Mouse (Mus musculus): ENCODE measurements around the gene Gm10273. TPM values are rescaled to one million over a fixed set of nuclear protein-coding genes. Genes with fewer than 3 reads are reported as not detected.

Gene Gm10273
- 1 to 10 TPM; 3.9 to 5.1 TPM for total RNA-seq (2023)

DNA sequence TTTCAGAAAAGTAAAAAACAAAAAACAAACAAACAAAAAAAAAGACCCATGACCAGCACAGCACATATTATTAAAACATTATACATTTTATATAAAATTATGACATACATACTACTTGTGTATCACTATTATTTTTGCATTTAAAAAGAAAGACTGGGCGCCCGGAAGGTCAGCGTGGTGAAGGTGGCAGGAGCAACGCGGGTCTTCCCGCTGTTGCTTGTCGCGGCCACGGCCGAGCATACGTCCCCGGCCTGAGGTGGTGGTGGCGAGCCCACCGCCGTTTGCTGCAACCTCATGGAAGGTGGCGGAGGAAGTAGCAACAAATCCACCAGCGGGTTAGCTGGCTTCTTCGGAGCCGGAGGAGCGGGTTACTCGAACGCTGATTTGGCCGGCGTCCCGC lies at the start of gene Gm10273:
Gene Gm10273 (plus strand): TSS at position 172 of the 400 bp plus-strand sequence.

GRCm38 (mm10) chr10:59402899-59403792 lies 7.7 kb downstream of the Gm10273 start, which contains the start of gene Pla2g12b:
Gene Pla2g12b, plus strand, starts transcription at chr10:59403660.

DNA sequence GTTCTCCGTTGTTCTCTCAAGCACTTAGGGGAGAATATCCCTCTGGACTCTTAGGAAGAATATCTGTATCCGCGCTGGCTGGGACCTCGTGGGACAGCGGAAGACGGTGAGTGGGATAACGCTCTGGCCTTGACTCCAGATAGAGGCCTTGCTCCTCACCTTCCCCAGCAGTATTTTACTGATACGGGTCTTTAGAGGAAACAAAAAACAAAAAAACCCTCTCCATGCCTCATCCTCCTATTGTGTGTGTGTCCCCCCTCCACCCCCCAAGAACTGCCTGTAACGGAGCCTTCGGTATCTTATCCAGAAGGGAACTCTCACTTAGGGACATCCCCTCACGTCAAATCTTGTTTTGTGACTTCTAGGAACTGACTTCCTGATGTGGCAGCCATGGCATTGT lies 46.3 kb downstream of the Gm10273 start, which contains the start of gene Oit3:
Gene Oit3 (minus strand): TSS at position 44 of the 400 bp plus-strand sequence.

Other genes starting within 250 kb of the Gm10273 start
- gene Sept10, start 173.8 kb upstream of the Gm10273 start, total RNA-seq (2023) = 10 to 100 TPM; 12.7 to 16.4 TPM
- 10 to 100 TPM; 23.3 to 34.3 TPM for gene Sowahc, start 173.7 kb upstream of the Gm10273 start, total RNA-seq (2023)
- 1 to 10 TPM; 5.7 to 6.9 TPM for gene P4ha1, start 72.3 kb upstream of the Gm10273 start, total RNA-seq (2023)
- not detected for gene Pla2g12b, start 8.0 kb downstream of the Gm10273 start, total RNA-seq (2023)
- under 1 TPM; 0.16 to 0.26 TPM for gene Oit3, start 46.1 kb downstream of the Gm10273 start, total RNA-seq (2023)
- not detected for gene Gm10322, start 220.4 kb downstream of the Gm10273 start, total RNA-seq (2023)
- gene Mcu, start 221.1 kb downstream of the Gm10273 start, total RNA-seq (2023) = 10 to 100 TPM; 55.5 to 60.6 TPM

Measured in neutrophil, adult 59 days (primary cell).